In genomic region chr16:57851854-57852253, GRCm38 (mm10) we compare ENCODE assay signal across 20 mouse cellular contexts.
DNase-seq lines count a peak whose midpoint lies in the region; ATAC-seq and TF ChIP-seq lines count a peak whose summit lies in the region.
"Had no signal": no experiment of that assay in that cellular context is flagged by ENCODE, and none has a peak within 500 bp of the region (broad histone marks: within the 10 kb centered on the region; RNA-seq: fewer than 3 reads in every experiment).

No protein-coding gene starts in this region.

- no peaks in the 10 kb centered on the region for H3K27me3 ChIP-seq in kidney, postnatal 0 days (ENCODE audit: insufficient read depth, low read length)
- no peaks in the 10 kb centered on the region for H3K27me3 ChIP-seq in kidney, embryonic 16.5 days (ENCODE audit: insufficient read depth, low read length)
- H3K27me3 ChIP-seq: embryonic facial prominence, embryonic 15.5 days; heart, embryonic 12.5 days; liver, embryonic 12.5 days; neural tube, embryonic 13.5 days had no signal

- no peaks in the 10 kb centered on the region for H3K4me1 ChIP-seq in kidney, postnatal 0 days (replicated peaks; ENCODE audit: insufficient read depth, low read length)
- no peaks in the 10 kb centered on the region for H3K4me1 ChIP-seq in kidney, embryonic 16.5 days (ENCODE audit: insufficient read depth, low read length)
- H3K4me1 ChIP-seq: embryonic facial prominence, embryonic 15.5 days; heart, embryonic 12.5 days; neural tube, embryonic 13.5 days had no signal

- DNase-seq in embryo, embryonic 10 days (ENCODE audit: low spot score): peak; percentile 21
- no peak for DNase-seq in embryo, embryonic 11 days
- DNase-seq in kidney, postnatal 0 days (ENCODE audit: low spot score): no peak
- DNase-seq in 3T3-L1 (ENCODE audit: low read depth, low spot score) (peak; percentile 51), adipocyte (ENCODE audit: low spot score) (peak; percentile 58)
- no peak for DNase-seq in c-Kit-positive CD71-positive TER-119-positive erythroid progenitor cells, embryonic 14.5 days (ENCODE audit: low spot score)
- no peak for DNase-seq in urinary bladder, postnatal 4 days (ENCODE audit: low spot score in 2 of 2)
- DNase-seq: adrenal gland, adult 8-10 months; B cell, adult 2 months; cerebellum, adult 2 months; gastrocnemius, postnatal 25 days; kidney, adult 9 months; spleen, adult 18-20 months had no signal

- no peak overlapping the region for H3K4me3 ChIP-seq in kidney, postnatal 0 days (replicated peaks; ENCODE audit: low read depth, low read length)
- no peak overlapping the region for H3K4me3 ChIP-seq in kidney, embryonic 16.5 days (ENCODE audit: low read length)
- H3K4me3 ChIP-seq: embryonic facial prominence, embryonic 15.5 days; forebrain, embryonic 10.5 days; heart, embryonic 12.5 days; liver, embryonic 12.5 days; neural tube, embryonic 13.5 days had no signal

- ATAC-seq in kidney, postnatal 0 days (replicated peaks; ENCODE audit: low FRiP score, low read depth): no peak
- ATAC-seq in kidney, embryonic 16.5 days (ENCODE audit: low FRiP score, low TSS enrichment): no peak
- ATAC-seq: hindbrain, embryonic 16.5 days; liver, embryonic 12.5 days had no signal

- H3K4me2 ChIP-seq in kidney, postnatal 0 days (ENCODE audit: low read length): no peak overlapping the region
- no peak overlapping the region for H3K4me2 ChIP-seq in kidney, embryonic 16.5 days (replicated peaks; ENCODE audit: low read depth, low read length)
- H3K4me2 ChIP-seq: embryonic facial prominence, embryonic 15.5 days; heart, embryonic 12.5 days; liver, embryonic 12.5 days; neural tube, embryonic 13.5 days had no signal

- H3K36me3 ChIP-seq in kidney, postnatal 0 days (ENCODE audit: insufficient read depth, low read length): no peaks in the 10 kb centered on the region
- H3K36me3 ChIP-seq in kidney, embryonic 16.5 days (ENCODE audit: insufficient read depth, low read length): no peaks in the 10 kb centered on the region
- H3K36me3 ChIP-seq: embryonic facial prominence, embryonic 15.5 days; forebrain, embryonic 10.5 days; heart, embryonic 12.5 days; liver, embryonic 12.5 days; neural tube, embryonic 13.5 days had no signal

- peak; percentile 29; the same call in 1 of the 2 replicates for TF ChIP-seq CTCF in kidney, postnatal 0 days (IDR thresholded peaks at IDR 0.05; ENCODE audit: low read depth)

- no peaks in the 10 kb centered on the region for H3K9me3 ChIP-seq in kidney, postnatal 0 days (replicated peaks; ENCODE audit: low read length)
- no peaks in the 10 kb centered on the region for H3K9me3 ChIP-seq in kidney, embryonic 16.5 days (ENCODE audit: low read length)
- H3K9me3 ChIP-seq: embryonic facial prominence, embryonic 15.5 days; forebrain, embryonic 10.5 days; heart, embryonic 12.5 days; liver, embryonic 12.5 days; neural tube, embryonic 13.5 days had no signal

- WGBS in kidney, postnatal 0 days: 59% methylated on average over 2 of the region's 2 CpGs
- 60% methylated on average over 2 of the region's 2 CpGs for WGBS in kidney, embryonic 16.5 days

- no peak overlapping the region for H3K9ac ChIP-seq in kidney, postnatal 0 days (ENCODE audit: low read depth, low read length)
- H3K9ac ChIP-seq in kidney, embryonic 16.5 days (replicated peaks; ENCODE audit: low read length): no peak overlapping the region
- H3K9ac ChIP-seq: embryonic facial prominence, embryonic 15.5 days; heart, embryonic 12.5 days; liver, embryonic 12.5 days; neural tube, embryonic 13.5 days had no signal

- H3K27ac ChIP-seq in kidney, postnatal 0 days: no peak overlapping the region
- H3K27ac ChIP-seq in kidney, embryonic 16.5 days (ENCODE audit: low read length): no peak overlapping the region
- H3K27ac ChIP-seq: embryonic facial prominence, embryonic 15.5 days; forebrain, embryonic 10.5 days; liver, embryonic 12.5 days; neural tube, embryonic 13.5 days had no signal

Comparison
In these comparisons a context has a peak if more than half of its experiments do, and no peak if none do; other contexts are left out.
1. DNase-seq: peak in embryo, embryonic 10 days (single experiment), 3T3-L1 (single experiment) and adipocyte (single experiment); none in embryo, embryonic 11 days (single experiment), kidney, postnatal 0 days (single experiment), c-Kit-positive CD71-positive TER-119-positive erythroid progenitor cells, embryonic 14.5 days (single experiment) and urinary bladder, postnatal 4 days (0 of 2).